Mouse (Mus musculus) E14TG2a.4 (cell line): ENCODE measurements at regions not wholly inside any gene's neighbourhood (a gene's known extent, or its start where the extent isn't known, plus 50 kb on each side); places are given as distances from the start of the nearest gene placed in this dataset.

Experiments
- H3K27me3 ChIP-seq: 2 replicates; pipeline ENCODE4 v1.6.1; 2014; ENCODE audit warnings: low read length, control low read depth; ENCODE audit not compliant: insufficient read depth
- H3K36me3 ChIP-seq: 2 replicates; pipeline ENCODE4 v1.6.1; 2014; ENCODE audit warnings: low read length, control low read depth; ENCODE audit not compliant: insufficient read depth
- H3K4me1 ChIP-seq: replicated peaks from 2 replicates; pipeline ENCODE4 v1.6.1; 2014; ENCODE audit warnings: low read depth, low read length, control low read depth
- H3K4me3 ChIP-seq: replicated peaks from 2 replicates; pipeline ENCODE4 v1.5.1; 2014; ENCODE audit warnings: mild to moderate bottlenecking, low read length
- H3K9me3 ChIP-seq: 2 replicates; pipeline ENCODE4 v1.6.1; 2014; ENCODE audit warnings: low read length, control low read depth
- CTCF ChIP-seq: conservative IDR thresholded peaks from 2 replicates; pipeline ENCODE4 v1.5.1; 2014; ENCODE audit warnings: low read length
- NANOG ChIP-seq: IDR thresholded peaks from 2 replicates; pipeline ENCODE4 v1.6.1; 2014; ENCODE audit warnings: borderline replicate concordance, low read length, mixed read lengths
- POU5F1 ChIP-seq: IDR thresholded peaks from 2 replicates; pipeline ENCODE4 v1.6.1; 2014; ENCODE audit warnings: low read length, borderline replicate concordance

GRCm38 (mm10) chr1:179906115-179906514 is 54.2 kb upstream of the Cdc42bpa start:
- TF ChIP-seq CTCF = no peak
- no peak for TF ChIP-seq NANOG
- no peak for TF ChIP-seq POU5F1
- Histone ChIP-seq H3K4me3 (0 out of 2 replicates have a peak overlapping the region, but pooled peaks have one; percentile 4), H3K27me3 (no peaks in the 10 kb centered on the region), H3K36me3 (no peaks in the 10 kb centered on the region), H3K4me1 (no peaks in the 10 kb centered on the region), H3K9me3 (peaks cover 67% of the 10 kb centered on the region)

DNA sequence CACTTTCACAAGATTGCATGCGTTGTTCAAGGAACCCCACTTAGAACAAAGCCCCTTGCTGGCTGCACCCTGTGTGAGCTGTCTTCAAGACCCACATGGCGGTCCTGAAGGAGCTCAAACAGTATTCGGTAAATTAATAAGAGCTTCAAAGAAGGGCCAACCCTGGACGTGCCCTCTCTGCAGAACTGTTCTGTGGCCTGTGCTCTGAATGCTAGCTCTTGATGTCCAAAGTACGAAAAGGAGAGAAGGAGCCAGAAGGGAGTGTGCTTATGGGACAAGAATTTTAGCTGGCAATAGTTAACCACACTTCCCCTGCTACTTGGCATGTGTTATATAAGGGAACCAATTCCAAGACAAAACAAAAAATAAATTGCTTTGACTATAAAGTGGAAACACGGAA is 67.6 kb upstream of the Cdc42bpa start:
- Histone ChIP-seq H3K36me3 (no peaks in the 10 kb centered on the region), H3K27me3 (no peaks in the 10 kb centered on the region), H3K4me3 (no peak overlapping the region), H3K9me3 (peaks cover 67% of the 10 kb centered on the region), H3K4me1 (no peaks in the 10 kb centered on the region)
- no peak for TF ChIP-seq NANOG
- TF ChIP-seq POU5F1 = no peak
- no peak for TF ChIP-seq CTCF

GRCm38 (mm10) chr1:179887921-179888320 is 72.4 kb upstream of the Cdc42bpa start:
- Histone ChIP-seq H3K4me3 (no peak overlapping the region), H3K36me3 (no peaks in the 10 kb centered on the region), H3K9me3 (peaks cover 60% of the 10 kb centered on the region), H3K4me1 (no peaks in the 10 kb centered on the region; the same call in 1 of the 2 replicates), H3K27me3 (no peaks in the 10 kb centered on the region)
- TF ChIP-seq NANOG (no peak), POU5F1 (no peak), CTCF (no peak)

GRCm38 (mm10) chr1:179881222-179881621 is 77.7 kb upstream of the Ahctf1 start:
- Histone ChIP-seq H3K4me3 (no peak overlapping the region), H3K36me3 (no peaks in the 10 kb centered on the region), H3K9me3 (no peaks in the 10 kb centered on the region), H3K4me1 (no peaks in the 10 kb centered on the region; the same call in 1 of the 2 replicates), H3K27me3 (no peaks in the 10 kb centered on the region)
- no peak for TF ChIP-seq CTCF
- no peak for TF ChIP-seq POU5F1
- TF ChIP-seq NANOG = no peak

- TF ChIP-seq CTCF (no peak), POU5F1 (no peak), NANOG (no peak)
Measured at GRCm38 (mm10) chr1:179877893-179878292, 74.4 kb upstream of the Ahctf1 start.

GRCm38 (mm10) chr1:179873772-179874555 is 70.5 kb upstream of the Ahctf1 start:
- no peaks in the 10 kb centered on the region for H3K9me3 ChIP-seq
- TF ChIP-seq NANOG (no peak), POU5F1 (no peak), CTCF (no peak)
- H3K27me3 ChIP-seq = no peaks in the 10 kb centered on the region
- no peaks in the 10 kb centered on the region for H3K4me1 ChIP-seq
- no peaks in the 10 kb centered on the region for H3K36me3 ChIP-seq
- H3K4me3 ChIP-seq = no peak overlapping the region

More at GRCm38 (mm10) chr1:179877893-179878292, 74.4 kb upstream of the Ahctf1 start:
- H3K9me3 ChIP-seq = no peaks in the 10 kb centered on the region
- no peaks in the 10 kb centered on the region; the same call in 1 of the 2 replicates for H3K4me1 ChIP-seq
- no peaks in the 10 kb centered on the region for H3K27me3 ChIP-seq
- H3K36me3 ChIP-seq = no peaks in the 10 kb centered on the region
- H3K4me3 ChIP-seq = no peak overlapping the region

GRCm38 (mm10) chr1:179871961-179872360 is 68.5 kb upstream of the Ahctf1 start:
- TF ChIP-seq POU5F1 (no peak), NANOG (no peak), CTCF (no peak)

GRCm38 (mm10) chr1:179868656-179869055 is 65.2 kb upstream of the Ahctf1 start:
- TF ChIP-seq CTCF (no peak), NANOG (no peak), POU5F1 (no peak)
- Histone ChIP-seq H3K4me3 (no peak overlapping the region), H3K27me3 (no peaks in the 10 kb centered on the region), H3K4me1 (no peaks in the 10 kb centered on the region; the same call in 1 of the 2 replicates), H3K9me3 (peaks cover 15% of the 10 kb centered on the region), H3K36me3 (no peaks in the 10 kb centered on the region)

More at GRCm38 (mm10) chr1:179871961-179872360, 68.5 kb upstream of the Ahctf1 start:
- Histone ChIP-seq H3K27me3 (no peaks in the 10 kb centered on the region), H3K4me1 (no peaks in the 10 kb centered on the region), H3K36me3 (no peaks in the 10 kb centered on the region), H3K4me3 (no peak overlapping the region), H3K9me3 (no peaks in the 10 kb centered on the region)

DNA sequence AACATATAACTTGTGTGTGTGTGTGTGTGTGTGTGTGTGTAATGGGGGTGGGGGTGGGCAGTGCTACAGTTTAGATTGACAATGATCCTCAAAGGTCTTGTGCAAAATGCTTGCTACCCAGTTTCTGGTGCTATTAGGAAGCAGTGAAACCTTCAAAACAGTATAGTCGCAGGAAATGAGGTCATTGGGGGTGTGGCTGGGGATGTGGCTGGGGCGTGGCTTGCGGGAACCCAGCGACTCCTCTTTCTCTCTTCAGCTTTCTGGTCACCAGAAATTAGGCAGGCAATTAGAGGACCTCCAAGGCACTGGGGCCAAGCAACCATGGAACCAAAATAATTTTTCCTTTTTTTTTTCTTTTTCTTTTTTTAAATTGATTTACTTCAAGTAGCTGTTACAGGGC is 64.0 kb upstream of the Ahctf1 start:
- Histone ChIP-seq H3K4me1 (no peaks in the 10 kb centered on the region; the same call in 1 of the 2 replicates), H3K27me3 (no peaks in the 10 kb centered on the region), H3K9me3 (peaks cover 15% of the 10 kb centered on the region), H3K4me3 (no peak overlapping the region), H3K36me3 (no peaks in the 10 kb centered on the region)
- TF ChIP-seq CTCF (no peak), POU5F1 (no peak), NANOG (no peak)
